Mouse (Mus musculus) MEL (cell line): Measurements from ENCODE around the gene Cys1. TPM values are rescaled to one million over a fixed set of nuclear protein-coding genes. Genes with fewer than 3 reads are reported as not detected.

Experiments
- DNase-seq: peaks from one replicate; pipeline ENCODE4 v3.0.0; 2011; ENCODE audit warnings: low read depth, low spot score
- H3K27ac ChIP-seq: 2 replicates; pipeline ENCODE4 v1.5.1; 2012; ENCODE audit warnings: low read depth, mild to moderate bottlenecking, control low read depth, low read length, moderate library complexity; ENCODE audit not compliant: control insufficient read depth
- H3K27me3 ChIP-seq, 2 experiments: fragments of 150-350 bp in 1 of 2; sonication (generic) in 1 of 2; 2 replicates each; pipeline ENCODE4 v1.6.1; 2012; ENCODE audit warnings: low read length in 2 of 2, mild to moderate bottlenecking in 2 of 2, improper control_type of control experiment in 1 of 2, moderate library complexity in 1 of 2; ENCODE audit not compliant: insufficient read depth in 2 of 2, control insufficient read depth in 1 of 2
- H3K36me3 ChIP-seq, 2 experiments: 2 replicates each; pipeline ENCODE4 v1.6.1; 2012 to 2014; ENCODE audit warnings: low read length in 2 of 2, improper control_type of control experiment in 1 of 2, inconsistent platforms in 1 of 2, mild to moderate bottlenecking in 1 of 2; ENCODE audit not compliant: insufficient read depth in 2 of 2, control insufficient read depth in 1 of 2
- H3K4me1 ChIP-seq, 2 experiments: fragments of 150-350 bp in 1 of 2; sonication (generic) in 1 of 2; 2 replicates each; pipeline ENCODE4 v1.6.1; 2012; ENCODE audit warnings: low read length in 2 of 2, improper control_type of control experiment in 1 of 2, mild to moderate bottlenecking in 1 of 2; ENCODE audit not compliant: insufficient read depth in 2 of 2, control insufficient read depth in 1 of 2
- H3K4me3 ChIP-seq, 2 experiments: fragments of 150-350 bp in 1 of 2; sonication (generic) in 1 of 2; 2 replicates each; pipeline ENCODE4 v1.5.1; 2012; ENCODE audit warnings: low read depth in 2 of 2, low read length in 2 of 2, mild to moderate bottlenecking in 2 of 2, moderate library complexity in 2 of 2, control low read depth in 1 of 2, improper control_type of control experiment in 1 of 2; ENCODE audit not compliant: control insufficient read depth in 1 of 2, insufficient read depth in 1 of 2
- H3K79me2 ChIP-seq: 2 replicates; pipeline ENCODE4 v1.6.1; 2012; ENCODE audit warnings: mild to moderate bottlenecking, low read length, moderate library complexity; ENCODE audit not compliant: control insufficient read depth, poor library complexity, insufficient read depth
- H3K9ac ChIP-seq: 2 replicates; pipeline ENCODE4 v1.6.1; 2012; ENCODE audit warnings: low read depth, mild to moderate bottlenecking, control low read depth, low read length, moderate library complexity; ENCODE audit not compliant: control insufficient read depth, poor library complexity, severe bottlenecking
- H3K9me3 ChIP-seq: fragments of 150-350 bp; sonication (generic); replicated peaks from 2 replicates; pipeline ENCODE4 v1.6.1; 2012; ENCODE audit warnings: mild to moderate bottlenecking, low read length, improper control_type of control experiment, moderate library complexity; ENCODE audit not compliant: insufficient read depth
- BHLHE40 ChIP-seq: IDR thresholded peaks from 2 replicates; pipeline ENCODE4 v1.6.1; 2012; ENCODE audit warnings: low read depth, mild to moderate bottlenecking, inconsistent platforms, low read length, improper control_type of control experiment, borderline replicate concordance
- CHD2 ChIP-seq: IDR thresholded peaks from 2 replicates; pipeline ENCODE4 v1.6.1; 2011; ENCODE audit warnings: low read length, improper control_type of control experiment
- CTCF ChIP-seq, 3 experiments: IDR thresholded peaks in 2 of 3; conservative IDR thresholded peaks in 1 of 3; 2 replicates each; pipeline ENCODE4 v1.5.1; 2011 to 2012; ENCODE audit warnings: low read length in 3 of 3, low read depth in 2 of 3, mild to moderate bottlenecking in 2 of 3, improper control_type of control experiment in 1 of 3, inconsistent platforms in 1 of 3, mixed read lengths in 1 of 3, moderate library complexity in 1 of 3; ENCODE audit not compliant: control insufficient read depth in 1 of 3, insufficient read depth in 1 of 3, poor library complexity in 1 of 3, severe bottlenecking in 1 of 3
- E2F4 ChIP-seq: IDR thresholded peaks from 2 replicates; pipeline ENCODE4 v1.6.1; 2011; ENCODE audit warnings: low read depth, low read length, improper control_type of control experiment, borderline replicate concordance
- ELF1 ChIP-seq: IDR thresholded peaks from 2 replicates; pipeline ENCODE4 v1.6.1; 2014; ENCODE audit warnings: low read depth, mild to moderate bottlenecking, inconsistent platforms, low read length, improper control_type of control experiment, moderate library complexity
- EP300 ChIP-seq, 2 experiments: IDR thresholded peaks; 2 replicates each; pipeline ENCODE4 v1.6.1; 2011; ENCODE audit warnings: improper control_type of control experiment in 2 of 2, low read length in 2 of 2, low read depth in 1 of 2, mild to moderate bottlenecking in 1 of 2
- ETS1 ChIP-seq: IDR thresholded peaks from 2 replicates; pipeline ENCODE4 v1.6.1; 2012; ENCODE audit warnings: low read depth, mild to moderate bottlenecking, inconsistent platforms, low read length, improper control_type of control experiment, moderate library complexity
- GATA1 ChIP-seq: IDR thresholded peaks from 2 replicates; pipeline ENCODE4 v1.6.1; 2011; ENCODE audit warnings: low read depth, low read length, improper control_type of control experiment
- JUND ChIP-seq: IDR thresholded peaks from 2 replicates; pipeline ENCODE4 v1.6.1; 2011; ENCODE audit warnings: low read depth, mild to moderate bottlenecking, improper control_type of control experiment, low read length
- KAT2A ChIP-seq: conservative IDR thresholded peaks from 2 replicates; pipeline ENCODE4 v1.6.1; 2012; ENCODE audit warnings: low read depth, low read length, improper control_type of control experiment, inconsistent platforms
- MAX ChIP-seq: IDR thresholded peaks from 2 replicates; pipeline ENCODE4 v1.6.1; 2011; ENCODE audit warnings: low read length, improper control_type of control experiment
- MAZ ChIP-seq: IDR thresholded peaks from 2 replicates; pipeline ENCODE4 v1.6.1; 2012; ENCODE audit warnings: low read depth, mild to moderate bottlenecking, inconsistent platforms, low read length, improper control_type of control experiment
- MXI1 ChIP-seq: IDR thresholded peaks from 2 replicates; pipeline ENCODE4 v1.6.1; 2011; ENCODE audit warnings: mild to moderate bottlenecking, low read depth, low read length, improper control_type of control experiment
- MYB ChIP-seq: IDR thresholded peaks from 2 replicates; pipeline ENCODE4 v1.6.1; 2011; ENCODE audit warnings: mild to moderate bottlenecking, low read depth, low read length, improper control_type of control experiment
- MYC ChIP-seq: IDR thresholded peaks from 2 replicates; pipeline ENCODE4 v1.6.1; 2011; ENCODE audit warnings: low read depth, mild to moderate bottlenecking, low read length, improper control_type of control experiment, moderate library complexity
- POLR2AphosphoS5 ChIP-seq: IDR thresholded peaks from 2 replicates; pipeline ENCODE4 v1.6.1; 2012; ENCODE audit warnings: low read depth, borderline replicate concordance, mild to moderate bottlenecking, inconsistent platforms, low read length, moderate library complexity, mixed read lengths
- RAD21 ChIP-seq: IDR thresholded peaks from 2 replicates; pipeline ENCODE4 v1.6.1; 2011; ENCODE audit warnings: mild to moderate bottlenecking, low read depth, low read length, improper control_type of control experiment
- SIN3A ChIP-seq: IDR thresholded peaks from 2 replicates; pipeline ENCODE4 v1.6.1; 2012; ENCODE audit warnings: low read length, improper control_type of control experiment, inconsistent platforms
- SMC3 ChIP-seq: IDR thresholded peaks from 2 replicates; pipeline ENCODE4 v1.6.1; 2011; ENCODE audit warnings: low read depth, low read length, improper control_type of control experiment
- TBP ChIP-seq: IDR thresholded peaks from 2 replicates; pipeline ENCODE4 v1.8.0; 2011; ENCODE audit warnings: low read depth, low read length, improper control_type of control experiment
- ZC3H11A ChIP-seq: IDR thresholded peaks from 2 replicates; pipeline ENCODE4 v1.6.1; 2012; ENCODE audit warnings: low read depth, mild to moderate bottlenecking, inconsistent platforms, low read length, improper control_type of control experiment
- ZKSCAN1 ChIP-seq: IDR thresholded peaks from 2 replicates; pipeline ENCODE4 v1.6.1; 2012; ENCODE audit warnings: low read depth, mild to moderate bottlenecking, inconsistent platforms, low read length, improper control_type of control experiment, moderate library complexity
- ZMIZ1 ChIP-seq: IDR thresholded peaks from 2 replicates; pipeline ENCODE4 v1.6.1; 2012; ENCODE audit warnings: low read depth, mild to moderate bottlenecking, inconsistent platforms, low read length, improper control_type of control experiment, moderate library complexity
- ZNF384 ChIP-seq: IDR thresholded peaks from 2 replicates; pipeline ENCODE4 v1.6.1; 2012; ENCODE audit warnings: low read depth, mild to moderate bottlenecking, inconsistent platforms, low read length, improper control_type of control experiment
- polyA plus RNA-seq, 2 experiments: library from polyadenylated mRNA; stranded (reverse) in 1 of 2; unstranded in 1 of 2; fragments of >175 nt in 1 of 2; fragments of >200 nt in 1 of 2; gene quantifications; 2 replicates each; pipeline versions ENCODE4 v1.2.1 to v1.2.4; 2012; ENCODE audit warnings: low replicate concordance in 2 of 2, low read depth in 1 of 2; ENCODE audit not compliant: insufficient read length in 2 of 2, insufficient read depth in 1 of 2, missing spikeins in 1 of 2
- total RNA-seq: library from RNA; depleted of rRNA; stranded (reverse); fragments of 300-350 nt; gene quantifications from 2 replicates; pipeline ENCODE4 v1.2.3, GENCODE M21; 2012

Gene Cys1
- total and polyA plus RNA-seq, 3 experiments = not detected

- Histone ChIP-seq H3K36me3 (peaks cover 3 to 25% of the 10 kb centered on the region in 2 experiments), H3K27me3 (no peaks in the 10 kb centered on the region), H3K4me3 (peak overlapping the region; percentile 34 to 57; a peak in 3 of 4 replicates), H3K79me2 (peaks cover 32% of the 10 kb centered on the region), H3K27ac (peak overlapping the region; percentile 87), H3K9ac (peak overlapping the region; percentile 98), H3K4me1 (peaks cover 3 to 22% of the 10 kb centered on the region in 2 experiments), H3K9me3 (no peaks in the 10 kb centered on the region)
- TF ChIP-seq BHLHE40 (no peak), EP300 (IDR thresholded peaks at IDR 0.05; ENCODE audit: low read depth in 1 of 2, low read length in 2 of 2) (no peak), SIN3A (peak; percentile 66; the same call in 1 of the 2 replicates), SMC3 (peak; percentile 66), RAD21 (peak; percentile 58), ZC3H11A (peak; percentile 35; the same call in 1 of the 2 replicates), ZMIZ1 (no peak), E2F4 (no peak), JUND (no peak), MAZ (no peak), MYC (0 out of 2 replicates have a peak, but pooled peaks have one; percentile 38), ELF1 (no peak), MYB (no peak), CTCF (IDR thresholded peaks at IDR 0.05 in 2 of 3, conservative IDR thresholded peaks at IDR 0.05 in 1 of 3; ENCODE audit: control insufficient read depth in 1 of 3, insufficient read depth in 1 of 3, low read depth in 2 of 3, low read length in 3 of 3, poor library complexity in 1 of 3, severe bottlenecking in 1 of 3) (peak; percentile 13 to 82 (median 66); a peak in 4 of 6 replicates), POLR2AphosphoS5 (no peak), GATA1 (no peak), ZKSCAN1 (no peak), CHD2 (no peak), TBP (0 out of 2 replicates have a peak, but pooled peaks have one; percentile 38), MAX (no peak), ETS1 (no peak), KAT2A (no peak), MXI1 (0 out of 2 replicates have a peak, but pooled peaks have one; percentile 28), ZNF384 (no peak)
- DNase-seq = peak; percentile 93
Observed at GRCm38 (mm10) chr12:24709831-24710508, 28.4 kb upstream of the Cys1 start.
